Mouse (Mus musculus) gastrocnemius, adult 8-10 months (tissue): ENCODE data around the gene Rho. TPM values are rescaled to one million over a fixed set of nuclear protein-coding genes. Genes with fewer than 3 reads are reported as not detected.

ENCODE experiments used
- DNase-seq, 2 experiments: peaks; one replicate each; pipeline ENCODE4 v3.0.0; 2022; ENCODE audit warnings: low spot score in 2 of 2
- total RNA-seq, 4 experiments: library from RNA; stranded (reverse); gene quantifications; 2 replicates each; pipeline ENCODE4 v1.2.4; 2022

Gene Rho
- total RNA-seq, 4 experiments from 2014 or later = not detected

- no peak for DNase-seq
These were observed 44.1 kb downstream of the Rho start for GRCm38 (mm10) chr6:115975606-115976005.

- DNase-seq = no peak
These were observed 46.3 kb downstream of the Rho start for GRCm38 (mm10) chr6:115977810-115978209.

GRCm38 (mm10) chr6:115978596-115978995 lies 47.0 kb downstream of the Rho start:
- DNase-seq = no peak

- no peak for DNase-seq
These were observed 51.3 kb downstream of the Rho start for GRCm38 (mm10) chr6:115982889-115983288.

GRCm38 (mm10) chr6:115983306-115984038 lies 51.9 kb downstream of the Rho start:
- DNase-seq = no peak

GRCm38 (mm10) chr6:115984580-115984979 lies 53.0 kb downstream of the Rho start:
- no peak for DNase-seq

- DNase-seq = no peak
These were observed 54.1 kb downstream of the Rho start for GRCm38 (mm10) chr6:115985622-115986021.

GRCm38 (mm10) chr6:115986472-115987095 lies 55.0 kb downstream of the Rho start:
- DNase-seq = no peak

GRCm38 (mm10) chr6:115987096-115987747 lies 55.7 kb downstream of the Rho start:
- no peak for DNase-seq

- DNase-seq = no peak
These were observed 57.5 kb downstream of the Rho start for GRCm38 (mm10) chr6:115989032-115989431.

- DNase-seq = no peak
These were observed 58.1 kb downstream of the Rho start for GRCm38 (mm10) chr6:115989607-115990006.

Other genes with a start within 250 kb of the Rho start
- under 1 TPM in 3 of 4 experiments, not detected in 1; 0.36 to 0.58 (median 0.41) TPM for gene Tmem40, start 169.3 kb upstream of the Rho start, total RNA-seq
- 10 to 100 TPM; 63.6 to 80.2 (median 77.4) TPM for gene Cand2, start 157.2 kb upstream of the Rho start, total RNA-seq
- 100 to 1,000 TPM; 581 to 694 (median 621) TPM for gene Rpl32, start 123.0 kb upstream of the Rho start, total RNA-seq
- under 1 TPM in 3 of 4 experiments, not detected in 1; 0.12 to 0.29 (median 0.15) TPM for gene Efcab12, start 93.3 kb upstream of the Rho start, total RNA-seq
- 1 to 10 TPM in 2 of 4 experiments, under 1 TPM in 2; 0.80 to 1.2 (median 1.0) TPM for gene Mbd4, start 78.4 kb upstream of the Rho start, total RNA-seq
- 1 to 10 TPM; 3.3 to 4.9 (median 4.0) TPM for gene Ift122, start 78.3 kb upstream of the Rho start, total RNA-seq
- gene H1foo, start 13.2 kb downstream of the Rho start, total RNA-seq = not detected
- gene Plxnd1, start 63.3 kb downstream of the Rho start, total RNA-seq = 10 to 100 TPM; 12.9 to 25.5 (median 19.1) TPM